Mouse (Mus musculus) MEL (cell line): ENCODE data around the gene Nde1. TPM values are rescaled to one million over a fixed set of nuclear protein-coding genes. Genes with fewer than 3 reads are reported as not detected.

Experiments used
- DNase-seq: peaks from one replicate; pipeline ENCODE4 v3.0.0; 2011; ENCODE audit warnings: low read depth, low spot score
- H3K27ac ChIP-seq: 2 replicates; pipeline ENCODE4 v1.5.1; 2012; ENCODE audit warnings: low read depth, mild to moderate bottlenecking, control low read depth, low read length, moderate library complexity; ENCODE audit not compliant: control insufficient read depth
- H3K27me3 ChIP-seq, 2 experiments: fragments of 150-350 bp in 1 of 2; sonication (generic) in 1 of 2; 2 replicates each; pipeline ENCODE4 v1.6.1; 2012; ENCODE audit warnings: low read length in 2 of 2, mild to moderate bottlenecking in 2 of 2, improper control_type of control experiment in 1 of 2, moderate library complexity in 1 of 2; ENCODE audit not compliant: insufficient read depth in 2 of 2, control insufficient read depth in 1 of 2
- H3K36me3 ChIP-seq, 2 experiments: 2 replicates each; pipeline ENCODE4 v1.6.1; 2012 to 2014; ENCODE audit warnings: low read length in 2 of 2, improper control_type of control experiment in 1 of 2, inconsistent platforms in 1 of 2, mild to moderate bottlenecking in 1 of 2; ENCODE audit not compliant: insufficient read depth in 2 of 2, control insufficient read depth in 1 of 2
- H3K4me1 ChIP-seq, 2 experiments: fragments of 150-350 bp in 1 of 2; sonication (generic) in 1 of 2; 2 replicates each; pipeline ENCODE4 v1.6.1; 2012; ENCODE audit warnings: low read length in 2 of 2, improper control_type of control experiment in 1 of 2, mild to moderate bottlenecking in 1 of 2; ENCODE audit not compliant: insufficient read depth in 2 of 2, control insufficient read depth in 1 of 2
- H3K4me3 ChIP-seq, 2 experiments: fragments of 150-350 bp in 1 of 2; sonication (generic) in 1 of 2; 2 replicates each; pipeline ENCODE4 v1.5.1; 2012; ENCODE audit warnings: low read depth in 2 of 2, low read length in 2 of 2, mild to moderate bottlenecking in 2 of 2, moderate library complexity in 2 of 2, control low read depth in 1 of 2, improper control_type of control experiment in 1 of 2; ENCODE audit not compliant: control insufficient read depth in 1 of 2, insufficient read depth in 1 of 2
- H3K79me2 ChIP-seq: 2 replicates; pipeline ENCODE4 v1.6.1; 2012; ENCODE audit warnings: mild to moderate bottlenecking, low read length, moderate library complexity; ENCODE audit not compliant: control insufficient read depth, poor library complexity, insufficient read depth
- H3K9ac ChIP-seq: 2 replicates; pipeline ENCODE4 v1.6.1; 2012; ENCODE audit warnings: low read depth, mild to moderate bottlenecking, control low read depth, low read length, moderate library complexity; ENCODE audit not compliant: control insufficient read depth, poor library complexity, severe bottlenecking
- H3K9me3 ChIP-seq: fragments of 150-350 bp; sonication (generic); replicated peaks from 2 replicates; pipeline ENCODE4 v1.6.1; 2012; ENCODE audit warnings: mild to moderate bottlenecking, low read length, improper control_type of control experiment, moderate library complexity; ENCODE audit not compliant: insufficient read depth
- BHLHE40 ChIP-seq: IDR thresholded peaks from 2 replicates; pipeline ENCODE4 v1.6.1; 2012; ENCODE audit warnings: low read depth, mild to moderate bottlenecking, inconsistent platforms, low read length, improper control_type of control experiment, borderline replicate concordance
- E2F4 ChIP-seq: IDR thresholded peaks from 2 replicates; pipeline ENCODE4 v1.6.1; 2011; ENCODE audit warnings: low read depth, low read length, improper control_type of control experiment, borderline replicate concordance
- EP300 ChIP-seq, 2 experiments: IDR thresholded peaks; 2 replicates each; pipeline ENCODE4 v1.6.1; 2011; ENCODE audit warnings: improper control_type of control experiment in 2 of 2, low read length in 2 of 2, low read depth in 1 of 2, mild to moderate bottlenecking in 1 of 2
- ETS1 ChIP-seq: IDR thresholded peaks from 2 replicates; pipeline ENCODE4 v1.6.1; 2012; ENCODE audit warnings: low read depth, mild to moderate bottlenecking, inconsistent platforms, low read length, improper control_type of control experiment, moderate library complexity
- GABPA ChIP-seq: IDR thresholded peaks from 2 replicates; pipeline ENCODE4 v1.6.1; 2012; ENCODE audit warnings: low read depth, mild to moderate bottlenecking, inconsistent platforms, low read length, improper control_type of control experiment, moderate library complexity
- GATA1 ChIP-seq: IDR thresholded peaks from 2 replicates; pipeline ENCODE4 v1.6.1; 2011; ENCODE audit warnings: low read depth, low read length, improper control_type of control experiment
- KAT2A ChIP-seq: conservative IDR thresholded peaks from 2 replicates; pipeline ENCODE4 v1.6.1; 2012; ENCODE audit warnings: low read depth, low read length, improper control_type of control experiment, inconsistent platforms
- MAFK ChIP-seq: IDR thresholded peaks from 2 replicates; pipeline ENCODE4 v1.6.1; 2011; ENCODE audit warnings: low read depth, mild to moderate bottlenecking, low read length, improper control_type of control experiment, borderline replicate concordance
- MAX ChIP-seq: IDR thresholded peaks from 2 replicates; pipeline ENCODE4 v1.6.1; 2011; ENCODE audit warnings: low read length, improper control_type of control experiment
- MAZ ChIP-seq: IDR thresholded peaks from 2 replicates; pipeline ENCODE4 v1.6.1; 2012; ENCODE audit warnings: low read depth, mild to moderate bottlenecking, inconsistent platforms, low read length, improper control_type of control experiment
- MEF2A ChIP-seq: IDR thresholded peaks from 2 replicates; pipeline ENCODE4 v1.6.1; 2014; ENCODE audit warnings: low read depth, mild to moderate bottlenecking, inconsistent platforms, low read length, improper control_type of control experiment; ENCODE audit not compliant: poor library complexity, insufficient replicate concordance, severe bottlenecking; ENCODE audit errors: extremely low read depth
- MXI1 ChIP-seq: IDR thresholded peaks from 2 replicates; pipeline ENCODE4 v1.6.1; 2011; ENCODE audit warnings: mild to moderate bottlenecking, low read depth, low read length, improper control_type of control experiment
- MYB ChIP-seq: IDR thresholded peaks from 2 replicates; pipeline ENCODE4 v1.6.1; 2011; ENCODE audit warnings: mild to moderate bottlenecking, low read depth, low read length, improper control_type of control experiment
- MYC ChIP-seq: IDR thresholded peaks from 2 replicates; pipeline ENCODE4 v1.6.1; 2011; ENCODE audit warnings: low read depth, mild to moderate bottlenecking, low read length, improper control_type of control experiment, moderate library complexity
- NELFE ChIP-seq: IDR thresholded peaks from 2 replicates; pipeline ENCODE4 v1.6.1; 2011; ENCODE audit warnings: low read depth, low read length, improper control_type of control experiment
- RAD21 ChIP-seq: IDR thresholded peaks from 2 replicates; pipeline ENCODE4 v1.6.1; 2011; ENCODE audit warnings: mild to moderate bottlenecking, low read depth, low read length, improper control_type of control experiment
- RCOR1 ChIP-seq: IDR thresholded peaks from 2 replicates; pipeline ENCODE4 v1.6.1; 2012; ENCODE audit warnings: low read depth, mild to moderate bottlenecking, inconsistent platforms, low read length, improper control_type of control experiment
- SIN3A ChIP-seq: IDR thresholded peaks from 2 replicates; pipeline ENCODE4 v1.6.1; 2012; ENCODE audit warnings: low read length, improper control_type of control experiment, inconsistent platforms
- SMC3 ChIP-seq: IDR thresholded peaks from 2 replicates; pipeline ENCODE4 v1.6.1; 2011; ENCODE audit warnings: low read depth, low read length, improper control_type of control experiment
- TAL1 ChIP-seq: IDR thresholded peaks from 2 replicates; pipeline ENCODE4 v1.6.1; 2012; ENCODE audit warnings: mild to moderate bottlenecking, inconsistent platforms, low read length, moderate library complexity, mixed read lengths
- TBP ChIP-seq: IDR thresholded peaks from 2 replicates; pipeline ENCODE4 v1.8.0; 2011; ENCODE audit warnings: low read depth, low read length, improper control_type of control experiment
- TCF12 ChIP-seq: IDR thresholded peaks from 2 replicates; pipeline ENCODE4 v1.6.1; 2014; ENCODE audit warnings: low read depth, mild to moderate bottlenecking, inconsistent platforms, low read length, improper control_type of control experiment, moderate library complexity
- UBTF ChIP-seq: IDR thresholded peaks from 2 replicates; pipeline ENCODE4 v1.6.1; 2012; ENCODE audit warnings: low read depth, mild to moderate bottlenecking, inconsistent platforms, low read length, improper control_type of control experiment, moderate library complexity, borderline replicate concordance; ENCODE audit not compliant: insufficient read depth
- USF1 ChIP-seq: IDR thresholded peaks from 2 replicates; pipeline ENCODE4 v1.6.1; 2014; ENCODE audit warnings: low read depth, mild to moderate bottlenecking, inconsistent platforms, low read length, improper control_type of control experiment, moderate library complexity
- ZC3H11A ChIP-seq: IDR thresholded peaks from 2 replicates; pipeline ENCODE4 v1.6.1; 2012; ENCODE audit warnings: low read depth, mild to moderate bottlenecking, inconsistent platforms, low read length, improper control_type of control experiment
- ZMIZ1 ChIP-seq: IDR thresholded peaks from 2 replicates; pipeline ENCODE4 v1.6.1; 2012; ENCODE audit warnings: low read depth, mild to moderate bottlenecking, inconsistent platforms, low read length, improper control_type of control experiment, moderate library complexity
- polyA plus RNA-seq, 2 experiments: library from polyadenylated mRNA; stranded (reverse) in 1 of 2; unstranded in 1 of 2; fragments of >175 nt in 1 of 2; fragments of >200 nt in 1 of 2; gene quantifications; 2 replicates each; pipeline versions ENCODE4 v1.2.1 to v1.2.4; 2012; ENCODE audit warnings: low replicate concordance in 2 of 2, low read depth in 1 of 2; ENCODE audit not compliant: insufficient read length in 2 of 2, insufficient read depth in 1 of 2, missing spikeins in 1 of 2
- total RNA-seq: library from RNA; depleted of rRNA; stranded (reverse); fragments of 300-350 nt; gene quantifications from 2 replicates; pipeline ENCODE4 v1.2.3, GENCODE M21; 2012

The Nde1 gene
- total and polyA plus RNA-seq, 3 experiments: 25.8 to 42.5 TPM; not detected in 1

DNA sequence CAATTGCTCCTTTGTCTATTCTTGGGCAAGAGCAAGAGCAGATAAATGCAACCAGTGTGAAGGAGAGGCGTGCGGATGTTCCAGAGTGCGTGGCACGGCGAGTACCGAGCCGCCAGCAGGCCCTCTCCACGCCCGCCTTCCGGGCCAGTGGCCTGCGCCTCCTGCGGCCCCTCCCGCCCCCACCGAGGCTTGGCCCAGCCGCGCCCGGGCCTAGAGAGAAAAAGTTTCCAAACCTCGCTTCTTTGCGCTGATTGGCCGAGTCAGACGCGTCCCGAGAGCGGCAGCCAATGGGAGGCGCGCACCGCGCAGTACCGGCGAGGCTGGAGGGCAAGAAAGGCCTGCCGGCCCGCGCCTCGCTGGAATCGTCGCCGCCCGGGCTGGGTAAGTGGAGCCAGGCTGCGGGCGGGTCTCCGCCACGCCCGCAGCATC, at the start of gene Nde1, which contains the start of gene Marf1 (continued):
- TF ChIP-seq MYB (no peak), KAT2A (no peak), MAZ (peak; percentile 91)

DNA sequence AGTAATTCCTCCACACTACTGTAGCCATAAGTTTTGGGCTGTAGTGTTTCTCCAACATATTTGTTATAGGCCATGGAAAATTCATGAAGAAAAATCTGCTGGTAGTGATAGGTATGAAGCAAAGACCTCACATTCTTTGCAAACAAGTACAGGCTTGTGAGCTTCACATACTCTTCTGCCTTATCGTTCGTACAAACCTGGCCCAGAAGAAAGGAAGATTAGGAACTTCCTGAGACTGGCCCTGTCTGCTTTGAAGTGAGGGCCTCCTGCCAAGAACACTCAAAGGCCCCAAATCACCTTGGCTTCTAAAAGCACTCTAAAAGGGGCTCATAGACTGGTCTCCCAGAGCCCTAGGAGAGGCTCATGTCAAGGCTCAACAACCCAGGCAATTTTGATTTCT, 45.8 kb upstream of the Nde1 start:
- Histone ChIP-seq H3K36me3 (peaks cover 2 to 46% of the 10 kb centered on the region in 2 experiments), H3K27me3 (no peaks in the 10 kb centered on the region), H3K9me3 (no peaks in the 10 kb centered on the region), H3K4me1 (peaks cover 24 to 38% of the 10 kb centered on the region in 2 experiments), H3K9ac (no peak overlapping the region)
- DNase-seq: peak; percentile 86
- TF ChIP-seq UBTF (no peak), ETS1 (peak; percentile 63), EP300 (IDR thresholded peaks at IDR 0.05; ENCODE audit: low read depth in 1 of 2, low read length in 2 of 2) (peak; percentile 86 to 96), ZC3H11A (no peak), MXI1 (0 out of 2 replicates have a peak, but pooled peaks have one; percentile 31), SIN3A (peak; percentile 59; the same call in 1 of the 2 replicates), BHLHE40 (no peak), E2F4 (no peak), TAL1 (peak; percentile 84), RCOR1 (peak; percentile 92), TCF12 (peak; percentile 84), GATA1 (peak; percentile 91), NELFE (no peak), RAD21 (no peak)
- TF ChIP-seq, all 39 proteins: peak for 8
- Histone ChIP-seq H3K27ac (peak overlapping the region; percentile 56), H3K79me2 (no peaks in the 10 kb centered on the region), H3K4me3 (no peak overlapping the region)

- no peaks in the 10 kb centered on the region for H3K79me2 ChIP-seq
- H3K27ac ChIP-seq: no peak overlapping the region
- H3K9me3 ChIP-seq: no peaks in the 10 kb centered on the region
- H3K36me3 ChIP-seq: peaks cover 0 to 44% of the 10 kb centered on the region in 2 experiments
- peaks cover 24 to 32% of the 10 kb centered on the region in 2 experiments for H3K4me1 ChIP-seq
- no peak for DNase-seq
- H3K27me3 ChIP-seq: no peaks in the 10 kb centered on the region
- TF ChIP-seq MAX: no peak
- no peak for TF ChIP-seq ZMIZ1
- TF ChIP-seq USF1: no peak
- no peak for TF ChIP-seq TCF12
- no peak for TF ChIP-seq MAZ
- TF ChIP-seq MYC: no peak
- no peak for TF ChIP-seq MXI1
- TF ChIP-seq MAFK: no peak
- no peak for TF ChIP-seq GABPA
- TF ChIP-seq RAD21: no peak
- TF ChIP-seq SIN3A: no peak
- no peak for TF ChIP-seq SMC3
- TF ChIP-seq UBTF: no peak
- no peak for TF ChIP-seq TBP
- TF ChIP-seq MEF2A: no peak
- no peak overlapping the region for H3K9ac ChIP-seq
- H3K4me3 ChIP-seq: no peak overlapping the region
These were observed 42.1 kb upstream of the Nde1 start for GRCm38 (mm10) chr16:14120941-14121340.
